Mouse (Mus musculus) neural tube, postnatal 0 days (tissue): ENCODE data around the gene Fgd3. TPM values are rescaled to one million over a fixed set of nuclear protein-coding genes. Genes with fewer than 3 reads are reported as not detected.

Source experiments
- polyA plus RNA-seq: library from polyadenylated mRNA; unstranded; fragments of >200 nt; fragmentation: Nextera tagmentation; extraction: Ambion mirVana; gene quantifications from 2 replicates; pipeline ENCODE4 v1.2.1, GENCODE M21; 2015

The Fgd3 gene
- polyA plus RNA-seq, result 1.6 and 1.7 TPM in 2 replicates

DNA sequence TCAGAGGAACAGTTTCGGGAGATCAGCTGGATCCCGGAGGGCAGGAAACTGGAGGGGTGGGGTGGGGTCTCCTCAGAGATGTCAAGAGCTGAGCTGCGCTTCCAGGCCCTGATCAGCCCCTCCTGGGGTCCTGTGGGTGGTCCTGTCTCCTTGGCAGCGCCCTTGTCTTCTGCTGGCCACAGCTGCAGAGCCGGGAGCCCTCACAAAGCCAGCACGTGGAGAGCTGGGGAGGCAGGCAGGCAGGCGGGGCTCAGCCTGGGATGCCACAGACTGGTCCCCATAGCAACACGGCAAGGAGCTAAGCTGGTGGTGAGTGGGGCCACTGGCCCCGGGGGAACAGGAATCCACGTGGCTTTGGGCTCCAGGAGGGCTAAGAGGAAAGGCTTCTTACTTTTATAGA, at the start of gene Fgd3:
Gene Fgd3, minus strand, starts transcription at position 272 of the 400 bp plus-strand sequence.

DNA sequence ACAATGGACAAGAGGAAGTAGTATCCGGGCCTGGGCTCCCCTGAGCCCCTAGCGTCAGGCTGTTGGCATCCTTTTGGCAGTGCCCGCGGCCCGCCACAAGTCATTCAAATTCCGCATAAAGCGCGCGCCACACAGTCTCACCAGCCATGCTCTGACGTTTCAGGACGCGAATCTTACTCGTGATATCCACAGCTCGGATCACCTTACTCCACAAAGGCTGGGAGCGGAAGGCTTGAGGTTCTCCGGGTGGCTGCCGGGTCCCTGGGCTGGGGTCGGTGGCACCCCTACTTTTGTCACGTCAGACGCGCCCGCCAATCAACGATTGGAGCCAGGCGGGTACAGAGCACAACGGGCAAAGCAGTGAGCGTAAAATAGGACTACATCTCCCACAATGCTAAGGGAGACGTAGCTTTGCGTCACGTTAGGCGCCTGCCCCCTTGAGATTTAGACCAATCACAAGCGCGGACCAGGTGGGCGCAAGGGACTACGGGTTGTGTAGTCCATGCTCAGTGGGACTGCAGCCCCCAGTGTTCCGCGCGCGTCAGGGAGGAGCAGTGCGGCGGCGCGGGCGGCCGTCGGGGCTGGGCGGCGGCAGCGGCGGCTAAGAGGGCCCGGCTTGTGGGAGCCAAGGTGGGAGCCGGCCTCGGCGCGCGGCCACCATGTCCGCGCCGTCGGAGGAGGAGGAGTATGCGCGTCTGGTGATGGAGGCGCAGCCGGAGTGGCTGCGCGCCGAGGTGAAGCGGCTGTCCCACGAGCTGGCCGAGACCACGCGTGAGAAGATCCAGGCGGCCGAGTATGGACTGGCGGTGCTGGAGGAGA, 21.1 kb upstream of the Fgd3 start, which contains the start of gene Bicd2:
Gene Bicd2, plus strand, starts transcription at position 574 of the 819 bp plus-strand sequence.

DNA sequence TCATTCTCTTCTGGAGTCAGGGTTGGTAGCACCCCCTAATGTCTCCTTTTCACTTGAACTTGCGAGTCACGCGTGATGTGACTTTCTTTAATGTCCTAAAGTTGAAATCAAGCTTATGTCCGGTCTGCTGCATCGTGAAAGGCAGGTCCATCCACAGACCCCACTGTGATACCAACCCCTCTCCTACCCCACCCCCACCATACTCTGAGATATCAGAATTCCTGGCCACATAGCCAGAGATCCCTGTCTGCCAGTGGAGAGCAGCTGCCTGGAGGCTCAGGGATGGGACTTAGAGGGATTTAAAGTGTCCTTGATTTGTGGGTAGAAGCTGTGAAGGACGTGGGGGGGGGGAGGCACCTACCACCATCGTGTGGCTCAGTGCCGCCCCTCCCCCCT, 71.6 kb downstream of the Fgd3 start, which contains the start of gene Susd3:
Gene Susd3, minus strand, starts transcription at position 240 of the 396 bp plus-strand sequence.

DNA sequence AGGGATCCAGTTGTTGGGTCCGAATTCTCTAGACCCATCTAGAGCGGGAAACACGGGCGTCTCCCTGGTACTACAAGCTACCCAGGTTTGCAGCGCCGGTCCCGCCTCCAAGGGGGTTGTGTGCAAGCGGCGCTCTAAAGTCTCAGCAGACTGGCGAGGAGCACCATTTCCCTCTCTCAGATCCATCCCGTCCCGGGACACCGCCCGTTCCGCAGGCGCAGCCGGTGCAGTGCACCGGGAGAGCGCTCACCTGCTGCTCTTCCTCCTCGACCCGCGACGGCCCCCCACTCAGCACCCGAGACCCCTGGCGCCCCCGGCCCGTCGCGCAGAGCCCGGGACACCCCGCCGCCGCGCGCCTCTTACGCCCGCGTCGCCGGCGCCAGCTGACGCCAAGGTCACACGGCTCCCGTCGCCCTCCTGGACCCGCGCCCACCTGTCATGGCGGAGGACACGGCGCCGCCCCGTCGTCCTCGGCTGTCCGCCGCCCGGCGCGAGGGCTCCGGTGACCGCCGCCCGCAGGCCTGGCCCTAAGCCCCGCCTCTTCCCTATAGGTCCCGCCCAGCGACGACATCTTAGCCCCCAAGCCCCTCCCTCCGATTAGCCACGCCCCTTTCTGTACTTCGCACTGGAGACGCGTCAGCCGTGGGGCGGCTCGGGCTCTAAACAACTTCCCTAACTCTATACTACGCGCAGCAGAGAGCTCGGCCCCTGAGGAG, 104.4 kb downstream of the Fgd3 start, which contains the start of gene Card19:
Gene Card19, minus strand, starts transcription at position 534 of the 716 bp plus-strand sequence.

Other genes starting within 250 kb of the Fgd3 start
- gene Wnk2, start 172.3 kb downstream of the Fgd3 start, polyA plus RNA-seq, result 16.1 and 20.2 TPM in 2 replicates
- gene Ninj1, start 132.8 kb downstream of the Fgd3 start, polyA plus RNA-seq, result 65.9 and 76.6 TPM in 2 replicates
- gene Card19, start 104.3 kb downstream of the Fgd3 start, polyA plus RNA-seq, result 48.5 and 64.9 TPM in 2 replicates
- gene Susd3, start 71.6 kb downstream of the Fgd3 start, polyA plus RNA-seq, result 1.2 and 2.2 TPM in 2 replicates
- gene Bicd2, start 21.3 kb upstream of the Fgd3 start, polyA plus RNA-seq, result 23.9 and 26.0 TPM in 2 replicates
- gene Ippk, start 100.9 kb upstream of the Fgd3 start, polyA plus RNA-seq, result 11.2 and 11.6 TPM in 2 replicates
- gene Tes3-ps, start 173.0 kb upstream of the Fgd3 start, polyA plus RNA-seq, result 0.50 and 0.65 TPM in 2 replicates
- gene Ecm2, start 184.5 kb upstream of the Fgd3 start, polyA plus RNA-seq, result 2.5 and 3.4 TPM in 2 replicates
- gene Aspn, start 224.1 kb upstream of the Fgd3 start, polyA plus RNA-seq, result 4.9 and 7.9 TPM in 2 replicates